Mouse (Mus musculus) heart, postnatal 25 days (tissue): ENCODE results near the gene Itga9. TPM values are rescaled to one million over a fixed set of nuclear protein-coding genes. Genes with fewer than 3 reads are reported as not detected.
A peak's percentile ranks its signal among the peaks of the same experiment; 100 is the strongest.

Experiments used
- DNase-seq: peaks from one replicate; pipeline ENCODE4 v3.0.0; 2022; ENCODE audit warnings: low spot score
- intact Hi-C: fragments of 180-260 bp; cut with DNase I; formaldehyde crosslinking; loops from one replicate; pipeline ENCODE4 v1.15.1; 2025
- total RNA-seq, 2 experiments: library from RNA; stranded (reverse); gene quantifications; 2 replicates each; pipeline ENCODE4 v1.2.3; 2021

The Itga9 gene
- total RNA-seq, 2 experiments from 2014 or later, result 65.5 to 72.7 TPM

- intact Hi-C loops, result no loop called here
- DNase-seq, result no peak
Measured at GRCm38 (mm10) chr9:118881281-118881945, 274.9 kb downstream of the Itga9 start.

- no peak for DNase-seq
- intact Hi-C loops, result no loop called here
Measured at GRCm38 (mm10) chr9:118881946-118882284, 275.4 kb downstream of the Itga9 start.

- intact Hi-C loops, result no loop called here
- no peak for DNase-seq
Measured at GRCm38 (mm10) chr9:118883150-118883549, 276.7 kb downstream of the Itga9 start.

GRCm38 (mm10) chr9:118885785-118886184 lies 279.3 kb downstream of the Itga9 start:
- intact Hi-C loops, result no loop called here
- DNase-seq, result peak; percentile 35

- intact Hi-C loops, result no loop called here
- no peak for DNase-seq
Measured at GRCm38 (mm10) chr9:118887201-118887600, 280.7 kb downstream of the Itga9 start.

GRCm38 (mm10) chr9:118887734-118888133 lies 281.2 kb downstream of the Itga9 start:
- no peak for DNase-seq
- intact Hi-C loops, result no loop called here

GRCm38 (mm10) chr9:118890149-118890548 lies 283.7 kb downstream of the Itga9 start:
- no peak for DNase-seq
- intact Hi-C loops, result no loop called here

- intact Hi-C loops, result no loop called here
- DNase-seq, result no peak
Measured at GRCm38 (mm10) chr9:118890645-118891044, 284.2 kb downstream of the Itga9 start.

GRCm38 (mm10) chr9:118891068-118891467 lies 284.6 kb downstream of the Itga9 start:
- no peak for DNase-seq
- intact Hi-C loops, result no loop called here

GRCm38 (mm10) chr9:118891593-118891992 lies 285.1 kb downstream of the Itga9 start:
- DNase-seq, result no peak

GRCm38 (mm10) chr9:118895101-118895500 lies 288.6 kb downstream of the Itga9 start:
- no peak for DNase-seq
- intact Hi-C loops, result no loop called here

More at GRCm38 (mm10) chr9:118891593-118891992, 285.1 kb downstream of the Itga9 start:
- intact Hi-C loops, result no loop called here

- DNase-seq, result no peak
- intact Hi-C loops, result no loop called here
Measured at GRCm38 (mm10) chr9:118900677-118901076, 294.2 kb downstream of the Itga9 start.

GRCm38 (mm10) chr9:118901917-118902316 lies 295.4 kb downstream of the Itga9 start:
- intact Hi-C loops, result no loop called here
- no peak for DNase-seq

- intact Hi-C loops, result loop anchor here (1.0 kb wide), 2 partner anchors 302 to 319 kb away; partner anchors contain the start of gene Itga9
- DNase-seq, result peak; percentile 69
Measured at GRCm38 (mm10) chr9:118907934-118908620, 301.6 kb downstream of the Itga9 start.

GRCm38 (mm10) chr9:118913048-118913447 lies 306.6 kb downstream of the Itga9 start:
- DNase-seq, result no peak
- intact Hi-C loops, result no loop called here

GRCm38 (mm10) chr9:118913613-118914012 lies 307.1 kb downstream of the Itga9 start:
- intact Hi-C loops, result no loop called here
- no peak for DNase-seq

- intact Hi-C loops, result no loop called here
- no peak for DNase-seq
Measured at GRCm38 (mm10) chr9:118914589-118914988, 308.1 kb downstream of the Itga9 start.

- DNase-seq, result no peak
- intact Hi-C loops, result no loop called here
Measured at GRCm38 (mm10) chr9:118915290-118915689, 308.8 kb downstream of the Itga9 start.

- intact Hi-C loops, result loop anchor here (1.0 kb wide), 2 partner anchors 110 to 148 kb away; no protein-coding TSS in a partner anchor
- DNase-seq, result no peak
Measured at GRCm38 (mm10) chr9:118919672-118920186, 313.2 kb downstream of the Itga9 start.

- DNase-seq, result peak; percentile 68
- intact Hi-C loops, result loop anchor here (1.0 kb wide), 2 partner anchors 108 to 146 kb away; no protein-coding TSS in a partner anchor
Measured at GRCm38 (mm10) chr9:118920798-118921515, 314.5 kb downstream of the Itga9 start.

- intact Hi-C loops, result no loop called here
- DNase-seq, result no peak
Measured at GRCm38 (mm10) chr9:118921926-118922325, 315.4 kb downstream of the Itga9 start.
